Mouse (Mus musculus): ENCODE measurements around the gene Ccdc3.

The Ccdc3 gene

DNA sequence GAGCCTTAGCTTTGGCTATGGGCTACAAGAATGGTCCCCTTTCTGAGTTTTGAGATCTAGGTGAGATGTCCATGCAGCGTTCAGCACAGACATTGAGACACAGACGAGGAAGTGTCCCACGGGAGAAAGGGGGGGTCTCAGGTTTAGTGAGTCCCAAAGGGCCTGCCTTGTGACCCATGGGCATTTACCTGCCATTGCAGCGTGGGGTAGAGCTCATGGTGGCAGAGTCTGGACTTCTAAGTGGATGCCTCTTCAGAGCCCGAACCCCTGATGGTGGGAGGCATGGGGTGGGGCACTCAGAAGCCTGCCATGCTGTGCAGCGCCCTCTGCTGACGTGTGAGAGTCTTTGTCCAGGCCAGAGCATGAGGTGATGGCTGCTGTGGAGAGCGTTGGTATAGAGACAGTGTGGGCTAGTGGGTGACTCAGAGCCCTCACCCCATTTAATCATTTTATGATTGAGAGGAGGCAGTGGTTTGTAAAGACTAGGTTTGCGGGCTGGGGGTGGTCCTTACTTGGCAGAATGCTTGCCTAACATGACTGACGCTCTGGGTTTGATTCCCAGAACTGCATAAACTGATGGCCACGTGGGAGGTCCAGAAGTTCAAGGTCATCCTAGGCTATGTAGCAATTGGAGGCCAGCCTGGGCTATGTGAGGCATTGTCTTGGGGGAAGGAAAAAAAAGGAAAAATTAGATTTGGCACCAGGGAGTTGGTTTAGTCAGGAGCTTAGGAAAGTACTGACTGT, 23.6 kb downstream of the Ccdc3 start:
- DNase-seq (ENCODE audit: low spot score): no peak

- no peak for DNase-seq (ENCODE audit: low spot score)
Measured at GRCm38 (mm10) chr2:5161908-5162674, 24.5 kb downstream of the Ccdc3 start.

- peak; percentile 26 for DNase-seq (ENCODE audit: low spot score)
Measured at GRCm38 (mm10) chr2:5162756-5163155, 25.2 kb downstream of the Ccdc3 start.

- peak; percentile 28 for DNase-seq (ENCODE audit: low spot score)
Measured at GRCm38 (mm10) chr2:5165941-5166361, 28.4 kb downstream of the Ccdc3 start.

DNA sequence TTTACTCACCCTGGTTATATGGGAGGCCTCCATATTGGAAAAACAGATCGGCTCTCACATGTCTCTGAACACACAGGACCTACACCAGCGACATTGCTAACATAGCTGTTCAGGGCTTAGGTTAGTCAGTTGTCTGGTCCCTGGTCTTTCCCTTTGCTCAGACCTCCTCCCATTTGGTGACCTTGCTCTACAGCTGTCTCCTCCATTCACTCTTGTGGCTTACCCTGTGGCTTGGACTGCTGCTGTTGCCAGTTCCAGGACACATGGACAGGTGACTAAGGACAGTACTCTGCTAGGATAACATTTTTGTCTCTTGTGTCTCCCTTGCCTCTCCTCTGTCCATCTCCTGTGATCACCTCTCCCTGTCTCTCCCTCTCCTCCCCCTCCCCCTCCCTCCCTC, 29.2 kb downstream of the Ccdc3 start:
- no peak for DNase-seq (ENCODE audit: low spot score)

GRCm38 (mm10) chr2:5170815-5171214, 33.2 kb downstream of the Ccdc3 start:
- no peak for DNase-seq (ENCODE audit: low spot score)

GRCm38 (mm10) chr2:5171301-5172000, 33.9 kb downstream of the Ccdc3 start:
- DNase-seq (ENCODE audit: low spot score): no peak

DNA sequence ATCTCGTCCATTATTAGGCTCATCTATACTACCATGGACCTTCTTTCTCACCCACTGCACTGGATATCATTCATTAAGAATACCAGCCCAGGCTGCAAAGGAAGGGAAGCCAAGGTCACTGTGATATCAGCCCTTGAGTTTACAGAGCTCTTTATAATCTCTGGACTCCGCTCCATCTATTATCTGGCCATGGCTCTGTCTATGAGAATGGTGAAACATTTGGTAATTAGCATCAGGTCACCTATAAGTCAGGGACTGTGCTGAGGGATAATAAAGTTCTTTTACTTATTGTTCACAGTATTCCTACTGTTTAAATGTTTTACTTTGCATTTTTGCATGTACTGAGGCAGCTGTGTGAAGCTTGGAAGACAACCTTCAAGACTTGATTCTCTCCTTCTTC, 35.2 kb downstream of the Ccdc3 start:
- DNase-seq (ENCODE audit: low spot score): no peak

DNA sequence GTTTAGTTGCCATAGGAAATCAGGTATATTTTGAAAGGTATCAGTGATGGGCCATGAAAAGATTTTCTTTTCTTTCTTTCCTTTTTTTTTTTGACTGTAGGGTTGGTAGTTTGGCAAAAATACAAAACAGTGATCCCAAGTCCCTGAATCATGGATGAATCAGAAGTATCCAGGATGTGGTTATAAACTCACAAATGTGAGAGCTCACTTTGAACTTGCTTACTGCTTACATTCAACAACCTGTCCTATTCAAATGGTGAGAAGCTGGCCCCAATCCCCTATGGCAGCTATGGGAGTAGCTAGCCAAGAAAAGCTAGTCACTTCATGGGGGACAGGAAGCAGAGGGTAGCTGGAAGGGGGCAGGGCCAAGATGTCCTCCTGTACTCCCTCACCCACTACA, 37.1 kb downstream of the Ccdc3 start:
- DNase-seq (ENCODE audit: low spot score): no peak

GRCm38 (mm10) chr2:5181462-5182443, 44.2 kb downstream of the Ccdc3 start:
- no peak for DNase-seq (ENCODE audit: low spot score)

DNA sequence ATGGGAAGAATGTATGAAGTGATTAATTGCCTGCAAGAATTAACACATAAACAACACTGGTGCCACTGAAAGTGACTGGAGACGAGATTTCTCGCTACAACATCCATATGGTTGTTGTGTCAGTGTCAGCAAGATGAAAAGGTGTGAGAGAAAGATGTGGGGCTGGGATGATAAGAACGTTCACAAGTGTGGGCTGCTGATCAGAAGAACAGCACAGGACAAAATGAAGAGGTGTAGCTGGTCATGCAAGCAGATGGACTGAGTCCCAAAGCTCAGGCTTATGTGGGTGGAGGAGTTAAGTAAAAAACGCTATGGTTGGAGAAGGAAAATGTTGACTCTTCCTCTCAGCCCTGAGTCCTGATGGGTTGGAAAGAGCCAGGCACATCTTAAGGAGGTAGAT, 46.6 kb downstream of the Ccdc3 start:
- no peak for DNase-seq (ENCODE audit: low spot score)

DNA sequence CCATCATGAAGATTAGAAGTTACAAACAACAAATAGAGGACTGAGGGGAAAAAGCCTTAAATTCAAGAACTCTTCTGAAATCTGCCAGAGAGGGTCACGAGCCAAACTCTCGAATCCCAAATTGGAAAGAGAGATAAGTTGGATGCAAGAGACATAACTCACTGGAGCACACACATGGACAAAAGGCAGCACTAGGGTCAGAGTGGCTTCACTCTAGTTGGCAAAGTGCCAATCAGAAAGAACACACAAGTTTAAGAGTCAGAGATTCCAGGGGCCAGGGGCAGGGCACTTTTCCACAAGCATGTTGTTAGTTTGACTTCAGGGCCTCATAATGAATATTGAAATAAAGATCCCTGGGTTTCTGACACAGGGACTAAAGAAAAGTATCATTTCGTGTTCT, 48.1 kb downstream of the Ccdc3 start:
- no peak for DNase-seq (ENCODE audit: low spot score)

- DNase-seq (ENCODE audit: low spot score): no peak
Measured at GRCm38 (mm10) chr2:5192156-5192555, 54.6 kb downstream of the Ccdc3 start.

DNA sequence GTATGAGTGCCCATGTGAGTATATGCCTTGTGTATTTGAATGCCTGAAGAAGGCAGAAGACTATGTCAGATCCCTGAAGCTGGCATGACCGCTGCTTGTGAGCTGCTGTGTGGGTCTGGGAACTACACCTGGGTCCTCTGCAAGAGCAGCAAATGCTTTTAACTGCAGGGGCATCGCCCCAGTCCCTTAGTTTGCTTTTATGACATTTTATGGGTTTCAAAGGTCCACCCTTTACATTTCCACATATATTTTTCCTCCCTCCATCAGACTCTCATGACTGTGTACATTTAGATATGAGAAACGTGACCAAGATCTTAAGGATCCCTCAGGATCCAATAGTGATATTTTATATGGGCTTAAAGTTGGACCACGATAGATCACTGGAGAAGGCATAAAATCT, 55.5 kb downstream of the Ccdc3 start:
- DNase-seq (ENCODE audit: low spot score): no peak

GRCm38 (mm10) chr2:5194701-5195215, 57.2 kb downstream of the Ccdc3 start:
- no peak for DNase-seq (ENCODE audit: low spot score)

GRCm38 (mm10) chr2:5197486-5197885, 59.9 kb downstream of the Ccdc3 start:
- DNase-seq (ENCODE audit: low spot score): no peak

DNA sequence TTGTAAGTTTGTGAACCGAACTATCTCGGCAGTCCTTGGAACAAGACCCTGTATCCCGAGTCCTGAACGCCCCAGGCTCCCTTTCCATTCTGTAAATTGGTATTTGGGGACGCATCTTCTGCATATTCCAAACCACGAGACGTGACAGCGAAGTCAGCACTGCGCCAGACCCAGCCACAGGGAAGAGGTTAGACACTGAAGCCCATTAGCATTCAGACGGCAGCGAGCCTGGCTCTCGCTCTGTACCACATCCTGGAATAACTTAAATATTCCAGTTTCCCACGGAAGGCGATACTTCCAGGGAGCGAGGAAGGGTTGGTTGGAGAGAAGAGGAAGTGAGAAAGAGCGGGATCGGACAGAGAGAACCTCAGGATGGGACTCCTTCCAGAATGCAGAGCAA, 61.7 kb downstream of the Ccdc3 start:
- no peak for DNase-seq (ENCODE audit: low spot score)

DNA sequence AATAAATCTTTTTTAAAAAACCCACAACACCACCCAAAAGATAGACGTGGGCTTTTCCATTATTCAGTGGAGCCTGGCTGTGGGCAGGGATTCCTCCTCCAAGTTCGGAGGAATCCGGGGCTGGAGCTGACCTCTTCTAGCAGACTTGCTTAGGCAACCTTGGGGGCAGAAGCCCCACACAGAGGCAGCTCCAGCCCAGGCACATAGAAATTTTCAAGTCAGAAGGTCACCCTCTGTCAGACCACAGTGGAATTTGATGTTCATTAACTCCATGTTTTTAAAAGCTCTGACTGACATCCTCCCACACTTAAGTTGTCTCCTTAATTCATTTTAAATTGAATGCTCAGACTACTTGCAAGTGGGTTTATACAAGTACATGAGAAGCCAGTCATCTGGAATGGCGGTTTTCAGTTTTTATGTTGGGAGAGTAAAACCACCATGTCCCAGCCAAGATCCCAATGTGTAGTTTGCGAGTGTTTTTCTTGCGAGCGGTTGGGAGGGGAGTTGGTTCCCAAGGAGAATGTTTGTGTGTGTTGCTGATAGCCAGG, 63.3 kb downstream of the Ccdc3 start:
- no peak for DNase-seq (ENCODE audit: low spot score)

- no peak for DNase-seq (ENCODE audit: low spot score)
Measured at GRCm38 (mm10) chr2:5203146-5203545, 65.6 kb downstream of the Ccdc3 start.

DNA sequence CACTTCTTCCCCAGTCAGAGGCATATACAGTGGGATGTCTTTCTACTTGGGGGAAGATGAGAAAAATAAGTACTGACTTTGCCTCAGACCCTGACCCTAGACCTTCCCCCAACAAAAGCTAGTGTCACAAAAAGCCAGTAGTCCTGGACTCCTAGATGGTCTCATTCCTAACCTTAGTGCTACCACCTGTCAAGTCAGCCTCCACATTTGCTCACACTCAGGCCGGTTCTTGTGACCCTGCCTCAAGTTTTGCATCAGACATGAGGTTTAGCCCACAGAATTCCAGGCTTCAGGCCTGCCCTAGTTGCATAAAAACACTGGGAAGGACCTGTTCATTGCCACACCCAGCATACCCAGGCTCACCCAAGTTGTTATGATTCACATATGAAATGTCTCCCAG, 67.4 kb downstream of the Ccdc3 start:
- DNase-seq (ENCODE audit: low spot score): no peak

DNA sequence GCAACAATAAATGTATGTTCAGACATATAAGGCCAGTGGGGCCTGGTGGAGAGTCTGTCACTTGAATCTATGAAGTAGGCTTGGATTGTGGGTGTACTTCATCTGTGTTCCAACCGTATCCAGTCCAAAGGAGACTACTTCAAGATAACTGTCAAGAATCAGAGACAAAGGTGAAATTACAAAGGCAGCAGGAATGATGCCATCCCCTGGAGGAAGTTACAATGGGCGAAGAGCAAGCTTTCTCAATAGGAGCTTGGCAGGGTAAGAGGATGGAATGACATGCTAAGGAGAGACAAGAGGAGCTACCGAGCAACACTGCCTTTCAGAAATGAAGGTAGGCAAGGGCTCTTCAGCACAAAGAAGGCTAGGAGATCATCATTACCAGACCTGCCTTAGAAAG, 69.1 kb downstream of the Ccdc3 start:
- no peak for DNase-seq (ENCODE audit: low spot score)
